Mouse (Mus musculus) liver, adult 2 months (tissue): ENCODE results near the gene Anxa6.

Experiments
- CTCF ChIP-seq: fragments of 200-500 bp; IDR thresholded peaks from 2 replicates; pipeline ENCODE4 v1.5.1; 2011; ENCODE audit warnings: low read depth, low read length, control low read depth
- POLR2A ChIP-seq: fragments of 200-500 bp; IDR thresholded peaks from 2 replicates; pipeline ENCODE4 v1.6.1; 2011; ENCODE audit warnings: low read length, control low read depth; ENCODE audit not compliant: insufficient read depth; ENCODE audit errors: extremely low read depth

GRCm38 (mm10) chr11:54972049-54972723 lies 61.1 kb downstream of the Anxa6 start:
- TF ChIP-seq POLR2A (no peak), CTCF (no peak)
